Mouse (Mus musculus) MEL (cell line): ENCODE measurements around the gene Endou. TPM values are rescaled to one million over a fixed set of nuclear protein-coding genes. Genes with fewer than 3 reads are reported as not detected.

Experiments used
- DNase-seq: peaks from one replicate; pipeline ENCODE4 v3.0.0; 2011; ENCODE audit warnings: low read depth, low spot score
- H3K27ac ChIP-seq: 2 replicates; pipeline ENCODE4 v1.5.1; 2012; ENCODE audit warnings: low read depth, mild to moderate bottlenecking, control low read depth, low read length, moderate library complexity; ENCODE audit not compliant: control insufficient read depth
- H3K27me3 ChIP-seq, 2 experiments: fragments of 150-350 bp in 1 of 2; sonication (generic) in 1 of 2; 2 replicates each; pipeline ENCODE4 v1.6.1; 2012; ENCODE audit warnings: low read length in 2 of 2, mild to moderate bottlenecking in 2 of 2, improper control_type of control experiment in 1 of 2, moderate library complexity in 1 of 2; ENCODE audit not compliant: insufficient read depth in 2 of 2, control insufficient read depth in 1 of 2
- H3K36me3 ChIP-seq, 2 experiments: 2 replicates each; pipeline ENCODE4 v1.6.1; 2012 to 2014; ENCODE audit warnings: low read length in 2 of 2, improper control_type of control experiment in 1 of 2, inconsistent platforms in 1 of 2, mild to moderate bottlenecking in 1 of 2; ENCODE audit not compliant: insufficient read depth in 2 of 2, control insufficient read depth in 1 of 2
- H3K4me1 ChIP-seq, 2 experiments: fragments of 150-350 bp in 1 of 2; sonication (generic) in 1 of 2; 2 replicates each; pipeline ENCODE4 v1.6.1; 2012; ENCODE audit warnings: low read length in 2 of 2, improper control_type of control experiment in 1 of 2, mild to moderate bottlenecking in 1 of 2; ENCODE audit not compliant: insufficient read depth in 2 of 2, control insufficient read depth in 1 of 2
- H3K4me3 ChIP-seq, 2 experiments: fragments of 150-350 bp in 1 of 2; sonication (generic) in 1 of 2; 2 replicates each; pipeline ENCODE4 v1.5.1; 2012; ENCODE audit warnings: low read depth in 2 of 2, low read length in 2 of 2, mild to moderate bottlenecking in 2 of 2, moderate library complexity in 2 of 2, control low read depth in 1 of 2, improper control_type of control experiment in 1 of 2; ENCODE audit not compliant: control insufficient read depth in 1 of 2, insufficient read depth in 1 of 2
- H3K79me2 ChIP-seq: 2 replicates; pipeline ENCODE4 v1.6.1; 2012; ENCODE audit warnings: mild to moderate bottlenecking, low read length, moderate library complexity; ENCODE audit not compliant: control insufficient read depth, poor library complexity, insufficient read depth
- H3K9ac ChIP-seq: 2 replicates; pipeline ENCODE4 v1.6.1; 2012; ENCODE audit warnings: low read depth, mild to moderate bottlenecking, control low read depth, low read length, moderate library complexity; ENCODE audit not compliant: control insufficient read depth, poor library complexity, severe bottlenecking
- H3K9me3 ChIP-seq: fragments of 150-350 bp; sonication (generic); replicated peaks from 2 replicates; pipeline ENCODE4 v1.6.1; 2012; ENCODE audit warnings: mild to moderate bottlenecking, low read length, improper control_type of control experiment, moderate library complexity; ENCODE audit not compliant: insufficient read depth
- CHD1 ChIP-seq: IDR thresholded peaks from 2 replicates; pipeline ENCODE4 v1.6.1; 2012; ENCODE audit warnings: low read depth, mild to moderate bottlenecking, inconsistent platforms, low read length, improper control_type of control experiment
- E2F4 ChIP-seq: IDR thresholded peaks from 2 replicates; pipeline ENCODE4 v1.6.1; 2011; ENCODE audit warnings: low read depth, low read length, improper control_type of control experiment, borderline replicate concordance
- EP300 ChIP-seq, 2 experiments: IDR thresholded peaks; 2 replicates each; pipeline ENCODE4 v1.6.1; 2011; ENCODE audit warnings: improper control_type of control experiment in 2 of 2, low read length in 2 of 2, low read depth in 1 of 2, mild to moderate bottlenecking in 1 of 2
- ETS1 ChIP-seq: IDR thresholded peaks from 2 replicates; pipeline ENCODE4 v1.6.1; 2012; ENCODE audit warnings: low read depth, mild to moderate bottlenecking, inconsistent platforms, low read length, improper control_type of control experiment, moderate library complexity
- GABPA ChIP-seq: IDR thresholded peaks from 2 replicates; pipeline ENCODE4 v1.6.1; 2012; ENCODE audit warnings: low read depth, mild to moderate bottlenecking, inconsistent platforms, low read length, improper control_type of control experiment, moderate library complexity
- GATA1 ChIP-seq: IDR thresholded peaks from 2 replicates; pipeline ENCODE4 v1.6.1; 2011; ENCODE audit warnings: low read depth, low read length, improper control_type of control experiment
- KAT2A ChIP-seq: conservative IDR thresholded peaks from 2 replicates; pipeline ENCODE4 v1.6.1; 2012; ENCODE audit warnings: low read depth, low read length, improper control_type of control experiment, inconsistent platforms
- MAX ChIP-seq: IDR thresholded peaks from 2 replicates; pipeline ENCODE4 v1.6.1; 2011; ENCODE audit warnings: low read length, improper control_type of control experiment
- MAZ ChIP-seq: IDR thresholded peaks from 2 replicates; pipeline ENCODE4 v1.6.1; 2012; ENCODE audit warnings: low read depth, mild to moderate bottlenecking, inconsistent platforms, low read length, improper control_type of control experiment
- MYC ChIP-seq: IDR thresholded peaks from 2 replicates; pipeline ENCODE4 v1.6.1; 2011; ENCODE audit warnings: low read depth, mild to moderate bottlenecking, low read length, improper control_type of control experiment, moderate library complexity
- NELFE ChIP-seq: IDR thresholded peaks from 2 replicates; pipeline ENCODE4 v1.6.1; 2011; ENCODE audit warnings: low read depth, low read length, improper control_type of control experiment
- NRF1 ChIP-seq: IDR thresholded peaks from 2 replicates; pipeline ENCODE4 v1.6.1; 2014; ENCODE audit warnings: low read depth, mild to moderate bottlenecking, inconsistent platforms, low read length, improper control_type of control experiment, moderate library complexity; ENCODE audit not compliant: poor library complexity, insufficient read depth, severe bottlenecking
- POLR2A ChIP-seq, 2 experiments: IDR thresholded peaks; 2 replicates each; pipeline ENCODE4 v1.6.1; 2011 to 2012; ENCODE audit warnings: low read length in 2 of 2, mild to moderate bottlenecking in 2 of 2, control low read depth in 1 of 2, improper control_type of control experiment in 1 of 2, low read depth in 1 of 2, moderate library complexity in 1 of 2; ENCODE audit not compliant: control insufficient read depth in 1 of 2, insufficient read depth in 1 of 2, poor library complexity in 1 of 2
- POLR2AphosphoS2 ChIP-seq: IDR thresholded peaks from 2 replicates; pipeline ENCODE4 v1.6.1; 2011; ENCODE audit warnings: low read length, improper control_type of control experiment
- POLR2AphosphoS5 ChIP-seq: IDR thresholded peaks from 2 replicates; pipeline ENCODE4 v1.6.1; 2012; ENCODE audit warnings: low read depth, borderline replicate concordance, mild to moderate bottlenecking, inconsistent platforms, low read length, moderate library complexity, mixed read lengths
- TCF12 ChIP-seq: IDR thresholded peaks from 2 replicates; pipeline ENCODE4 v1.6.1; 2014; ENCODE audit warnings: low read depth, mild to moderate bottlenecking, inconsistent platforms, low read length, improper control_type of control experiment, moderate library complexity
- UBTF ChIP-seq: IDR thresholded peaks from 2 replicates; pipeline ENCODE4 v1.6.1; 2012; ENCODE audit warnings: low read depth, mild to moderate bottlenecking, inconsistent platforms, low read length, improper control_type of control experiment, moderate library complexity, borderline replicate concordance; ENCODE audit not compliant: insufficient read depth
- USF2 ChIP-seq, 2 experiments: IDR thresholded peaks; 2 replicates each; pipeline ENCODE4 v1.6.1; 2011 to 2012; ENCODE audit warnings: improper control_type of control experiment in 2 of 2, low read length in 2 of 2, borderline replicate concordance in 1 of 2, inconsistent platforms in 1 of 2, low read depth in 1 of 2, mild to moderate bottlenecking in 1 of 2; ENCODE audit not compliant: insufficient read depth in 1 of 2
- ZC3H11A ChIP-seq: IDR thresholded peaks from 2 replicates; pipeline ENCODE4 v1.6.1; 2012; ENCODE audit warnings: low read depth, mild to moderate bottlenecking, inconsistent platforms, low read length, improper control_type of control experiment
- ZMIZ1 ChIP-seq: IDR thresholded peaks from 2 replicates; pipeline ENCODE4 v1.6.1; 2012; ENCODE audit warnings: low read depth, mild to moderate bottlenecking, inconsistent platforms, low read length, improper control_type of control experiment, moderate library complexity
- ZNF384 ChIP-seq: IDR thresholded peaks from 2 replicates; pipeline ENCODE4 v1.6.1; 2012; ENCODE audit warnings: low read depth, mild to moderate bottlenecking, inconsistent platforms, low read length, improper control_type of control experiment
- polyA plus RNA-seq, 2 experiments: library from polyadenylated mRNA; stranded (reverse) in 1 of 2; unstranded in 1 of 2; fragments of >175 nt in 1 of 2; fragments of >200 nt in 1 of 2; gene quantifications; 2 replicates each; pipeline versions ENCODE4 v1.2.1 to v1.2.4; 2012; ENCODE audit warnings: low replicate concordance in 2 of 2, low read depth in 1 of 2; ENCODE audit not compliant: insufficient read length in 2 of 2, insufficient read depth in 1 of 2, missing spikeins in 1 of 2
- total RNA-seq: library from RNA; depleted of rRNA; stranded (reverse); fragments of 300-350 nt; gene quantifications from 2 replicates; pipeline ENCODE4 v1.2.3, GENCODE M21; 2012

The Endou gene
- total and polyA plus RNA-seq, 3 experiments = 0.08 to 0.10 TPM; not detected in 1

- DNase-seq = no peak
- Histone ChIP-seq H3K4me1 (no peaks in the 10 kb centered on the region), H3K9me3 (no peaks in the 10 kb centered on the region), H3K9ac (no peak overlapping the region), H3K27me3 (peaks cover 39 to 59% of the 10 kb centered on the region in 2 experiments), H3K79me2 (no peaks in the 10 kb centered on the region), H3K36me3 (no peaks in the 10 kb centered on the region), H3K4me3 (no peak overlapping the region), H3K27ac (no peak overlapping the region)
- TF ChIP-seq TCF12 (no peak), UBTF (no peak), POLR2AphosphoS2 (no peak), ZNF384 (no peak), KAT2A (no peak), E2F4 (no peak), MAX (no peak), GATA1 (no peak), POLR2A (IDR thresholded peaks at IDR 0.05; ENCODE audit: control insufficient read depth in 1 of 2, insufficient read depth in 1 of 2, low read depth in 1 of 2, low read length in 2 of 2, poor library complexity in 1 of 2) (no peak), MAZ (no peak), CHD1 (no peak), ETS1 (no peak), ZC3H11A (no peak), USF2 (IDR thresholded peaks at IDR 0.05; ENCODE audit: borderline replicate concordance in 1 of 2, insufficient read depth in 1 of 2, low read depth in 1 of 2, low read length in 2 of 2) (no peak)
Observed at GRCm38 (mm10) chr15:97728804-97729203, 2.3 kb downstream of the Endou start.

- Histone ChIP-seq H3K79me2 (no peaks in the 10 kb centered on the region), H3K36me3 (no peaks in the 10 kb centered on the region), H3K27ac (no peak overlapping the region)
- DNase-seq = no peak
- TF ChIP-seq UBTF (no peak), MAZ (no peak)
- TF ChIP-seq, all 39 proteins: peak for 0
- no peaks in the 10 kb centered on the region for H3K4me1 ChIP-seq
- peaks cover 41 to 60% of the 10 kb centered on the region in 2 experiments for H3K27me3 ChIP-seq
- H3K9ac ChIP-seq = no peak overlapping the region
- no peaks in the 10 kb centered on the region for H3K9me3 ChIP-seq
- no peak overlapping the region for H3K4me3 ChIP-seq
Observed at GRCm38 (mm10) chr15:97728394-97728793, 2.7 kb downstream of the Endou start.

- no peaks in the 10 kb centered on the region for H3K4me1 ChIP-seq
- no peaks in the 10 kb centered on the region for H3K36me3 ChIP-seq
- DNase-seq = no peak
- no peaks in the 10 kb centered on the region for H3K79me2 ChIP-seq
- no peak overlapping the region for H3K4me3 ChIP-seq
- no peaks in the 10 kb centered on the region for H3K9me3 ChIP-seq
- no peak overlapping the region for H3K9ac ChIP-seq
- no peak overlapping the region for H3K27ac ChIP-seq
- H3K27me3 ChIP-seq = peaks cover 41 to 64% of the 10 kb centered on the region in 2 experiments
- TF ChIP-seq USF2 (IDR thresholded peaks at IDR 0.05; ENCODE audit: borderline replicate concordance in 1 of 2, insufficient read depth in 1 of 2, low read depth in 1 of 2, low read length in 2 of 2) (no peak), POLR2AphosphoS5 (no peak), GABPA (no peak), ZMIZ1 (no peak), NELFE (no peak), MYC (no peak), NRF1 (no peak), CHD1 (no peak), EP300 (IDR thresholded peaks at IDR 0.05; ENCODE audit: low read depth in 1 of 2, low read length in 2 of 2) (no peak)
Observed at GRCm38 (mm10) chr15:97727520-97727919, 3.6 kb downstream of the Endou start.
